Mouse (Mus musculus): ENCODE measurements around the gene Nrxn2.

Nrxn2 gene

DNA sequence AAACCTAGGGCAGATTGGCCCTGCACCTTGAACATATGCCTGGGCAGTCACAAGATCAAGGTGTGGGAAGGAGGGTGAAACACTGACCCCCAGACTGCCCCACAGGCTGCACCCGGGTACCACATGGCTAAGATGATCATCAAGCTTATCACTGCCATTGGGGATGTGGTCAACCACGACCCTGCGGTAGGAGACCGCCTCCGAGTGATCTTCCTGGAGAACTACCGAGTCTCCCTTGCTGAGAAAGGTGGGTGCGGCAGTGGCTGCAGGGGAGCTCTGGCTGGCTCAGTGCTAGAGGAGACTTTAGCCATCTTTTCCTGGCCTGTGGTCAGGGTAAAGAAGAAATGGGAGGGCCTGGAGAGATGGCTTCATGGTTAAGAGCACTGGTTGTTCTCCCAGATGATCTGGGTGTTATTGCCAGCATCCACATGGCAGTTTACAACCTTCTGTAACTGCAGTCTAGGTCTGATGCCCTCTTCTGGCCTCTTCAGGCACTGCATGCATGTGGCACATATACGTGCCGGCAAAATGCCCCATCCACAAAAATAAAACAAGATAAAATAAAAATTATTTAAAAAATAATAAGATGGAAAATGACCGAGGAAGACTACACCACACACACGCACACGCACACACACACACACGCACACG is 25.7 kb upstream of the Nrxn2 start:
- in situ Hi-C loops (cut with MboI, MseI): no loop called here

DNA sequence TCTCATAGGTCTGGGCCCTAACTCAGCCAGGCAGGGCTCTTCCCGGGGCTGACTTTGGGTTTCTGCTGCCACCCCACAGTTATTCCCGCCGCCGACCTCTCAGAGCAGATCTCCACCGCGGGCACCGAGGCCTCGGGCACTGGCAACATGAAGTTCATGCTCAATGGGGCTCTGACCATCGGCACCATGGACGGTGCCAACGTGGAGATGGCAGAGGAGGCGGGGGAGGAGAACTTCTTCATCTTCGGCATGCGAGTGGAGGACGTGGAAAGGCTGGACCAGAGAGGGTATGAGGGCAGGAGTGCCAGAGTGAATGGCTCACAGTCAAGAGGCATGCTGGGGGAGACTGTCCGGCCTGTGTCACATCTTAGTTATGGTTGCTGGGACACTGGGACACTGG is 24.9 kb upstream of the Nrxn2 start:
- in situ Hi-C loops (cut with MboI, MseI): no loop called here

DNA sequence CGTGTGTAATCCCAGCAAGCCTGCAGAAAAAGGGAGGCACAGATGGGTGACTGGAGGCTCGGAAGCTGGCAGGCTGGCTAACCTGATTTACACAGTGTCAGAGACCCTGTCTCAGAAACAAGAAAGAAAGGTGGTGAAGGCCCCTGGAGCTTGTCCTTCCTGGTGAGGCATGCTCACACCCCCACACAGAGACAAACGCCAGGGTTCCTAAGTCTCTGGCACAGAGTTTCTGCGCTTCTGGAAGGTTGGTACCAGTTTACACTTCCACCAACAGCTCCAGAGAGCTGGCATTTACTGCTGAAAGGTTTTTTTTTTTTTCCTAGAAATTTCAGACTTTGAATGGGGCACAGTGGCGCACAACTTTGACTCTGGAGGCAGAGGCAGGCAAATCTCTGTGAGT is 22.3 kb upstream of the Nrxn2 start:
- in situ Hi-C loops (cut with MboI, MseI): no loop called here

DNA sequence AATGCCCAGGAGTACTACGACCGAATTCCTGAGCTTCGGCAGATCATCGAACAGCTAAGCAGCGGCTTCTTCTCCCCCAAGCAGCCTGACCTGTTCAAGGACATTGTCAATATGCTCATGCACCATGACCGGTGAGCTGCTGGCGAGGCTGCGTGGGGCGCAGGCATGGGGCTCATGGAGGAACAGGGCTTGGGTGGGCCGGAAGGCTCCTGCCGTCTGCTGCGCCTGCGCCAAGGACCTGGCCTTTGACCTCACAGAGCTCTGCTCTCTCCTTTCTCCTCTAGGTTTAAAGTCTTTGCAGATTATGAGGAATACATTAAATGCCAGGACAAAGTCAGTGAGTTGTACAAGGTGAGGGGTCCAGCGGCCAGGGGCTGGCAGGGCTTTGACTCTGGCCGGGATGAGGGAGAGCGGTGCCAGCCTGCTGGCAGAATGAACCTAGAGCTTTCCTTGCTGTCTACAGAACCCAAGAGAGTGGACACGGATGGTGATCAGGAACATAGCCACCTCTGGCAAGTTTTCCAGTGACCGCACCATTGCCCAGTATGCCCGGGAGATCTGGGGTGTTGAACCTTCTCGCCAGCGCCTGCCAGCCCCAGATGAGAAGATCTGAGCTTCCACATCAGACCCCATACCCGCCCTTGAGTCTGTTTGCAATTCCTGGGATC is 20.8 kb upstream of the Nrxn2 start:
- in situ Hi-C loops (cut with MboI, MseI): no loop called here

DNA sequence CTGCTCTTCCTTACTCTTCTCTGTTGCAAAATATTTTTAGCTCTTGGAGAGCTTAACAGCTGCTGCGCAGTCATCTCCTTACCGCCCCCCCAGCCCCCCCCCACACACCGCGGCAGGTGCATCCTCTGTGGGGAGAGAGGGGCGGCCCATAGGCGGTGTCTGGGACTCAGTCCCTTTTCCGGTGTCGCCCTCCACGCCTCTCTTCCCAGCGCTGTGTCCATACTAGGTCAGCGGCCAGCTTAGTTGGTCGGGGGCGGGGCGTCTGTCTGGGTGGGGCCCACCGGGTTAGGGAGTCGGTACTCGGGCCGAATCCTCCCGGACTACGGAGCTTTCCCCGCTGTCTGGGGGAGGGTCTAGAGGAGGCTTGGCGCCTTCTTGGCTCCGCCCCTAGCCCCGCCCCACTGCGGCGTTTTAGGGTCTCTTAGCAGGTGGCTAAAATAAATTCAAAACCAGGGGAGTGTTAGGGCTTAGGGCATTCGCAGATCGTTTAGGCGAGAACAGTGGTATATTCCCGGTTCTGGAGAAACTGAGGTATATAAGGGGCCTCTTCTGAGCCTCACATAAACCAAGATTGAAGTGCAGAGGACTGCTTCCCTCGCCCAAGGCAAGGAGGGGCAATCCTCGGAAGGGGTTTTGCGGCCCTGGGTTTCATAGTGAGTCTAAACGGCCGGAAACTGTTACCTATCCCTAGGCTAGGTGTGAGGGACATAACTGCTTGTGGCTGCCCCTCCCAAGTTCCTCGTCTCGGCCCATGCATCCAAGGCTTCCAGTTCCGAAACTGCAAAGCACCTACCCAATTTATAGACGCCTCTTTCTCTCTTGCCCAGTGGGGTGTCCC is 19.9 kb upstream of the Nrxn2 start:
- in situ Hi-C loops (cut with MboI, MseI): no loop called here

DNA sequence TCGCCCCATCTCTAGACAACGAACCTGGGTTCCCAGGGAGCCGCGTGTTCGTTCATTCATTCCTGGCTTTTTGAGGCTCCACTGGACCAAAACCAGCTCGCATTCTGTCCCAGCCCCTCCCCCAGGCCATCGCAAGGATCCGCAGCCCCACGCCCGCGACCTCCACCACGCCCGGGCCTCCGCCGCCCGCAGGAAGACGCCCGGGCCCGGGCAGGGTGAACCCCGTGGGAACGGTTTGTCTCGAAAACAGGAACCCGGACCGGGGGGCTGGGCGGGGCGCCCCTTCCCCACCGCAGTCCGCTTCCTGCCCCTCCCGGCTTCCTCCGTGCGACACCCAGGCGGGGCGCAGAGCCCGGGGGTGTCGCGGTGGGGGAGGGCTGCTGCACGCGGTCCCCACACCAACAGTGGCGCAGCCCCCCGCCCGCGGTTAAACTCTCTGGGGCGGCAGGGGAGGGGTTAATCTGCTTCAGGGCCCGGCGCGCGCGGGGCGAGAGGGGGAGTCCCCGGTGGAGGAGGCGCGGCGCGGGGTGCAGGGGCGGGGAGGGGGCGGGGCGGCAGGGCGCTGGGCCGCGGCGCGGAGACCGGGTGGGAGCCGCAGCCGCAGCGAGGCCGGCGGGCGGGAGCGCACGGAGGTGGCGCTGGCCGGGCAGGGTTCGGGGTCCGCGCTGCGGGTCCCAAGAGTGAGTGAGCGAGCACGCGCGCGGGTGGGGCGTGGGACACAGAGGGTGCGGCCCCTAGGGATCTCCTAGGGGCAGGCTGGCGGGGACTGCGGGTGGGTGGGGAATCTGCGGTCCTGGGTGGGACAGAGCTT is 19.0 kb upstream of the Nrxn2 start, which contains the start of gene Rasgrp2:
Rasgrp2 (plus strand) TSS at position 56 of the 811 bp plus-strand sequence.
- in situ Hi-C loops (cut with MboI, MseI): no loop called here

DNA sequence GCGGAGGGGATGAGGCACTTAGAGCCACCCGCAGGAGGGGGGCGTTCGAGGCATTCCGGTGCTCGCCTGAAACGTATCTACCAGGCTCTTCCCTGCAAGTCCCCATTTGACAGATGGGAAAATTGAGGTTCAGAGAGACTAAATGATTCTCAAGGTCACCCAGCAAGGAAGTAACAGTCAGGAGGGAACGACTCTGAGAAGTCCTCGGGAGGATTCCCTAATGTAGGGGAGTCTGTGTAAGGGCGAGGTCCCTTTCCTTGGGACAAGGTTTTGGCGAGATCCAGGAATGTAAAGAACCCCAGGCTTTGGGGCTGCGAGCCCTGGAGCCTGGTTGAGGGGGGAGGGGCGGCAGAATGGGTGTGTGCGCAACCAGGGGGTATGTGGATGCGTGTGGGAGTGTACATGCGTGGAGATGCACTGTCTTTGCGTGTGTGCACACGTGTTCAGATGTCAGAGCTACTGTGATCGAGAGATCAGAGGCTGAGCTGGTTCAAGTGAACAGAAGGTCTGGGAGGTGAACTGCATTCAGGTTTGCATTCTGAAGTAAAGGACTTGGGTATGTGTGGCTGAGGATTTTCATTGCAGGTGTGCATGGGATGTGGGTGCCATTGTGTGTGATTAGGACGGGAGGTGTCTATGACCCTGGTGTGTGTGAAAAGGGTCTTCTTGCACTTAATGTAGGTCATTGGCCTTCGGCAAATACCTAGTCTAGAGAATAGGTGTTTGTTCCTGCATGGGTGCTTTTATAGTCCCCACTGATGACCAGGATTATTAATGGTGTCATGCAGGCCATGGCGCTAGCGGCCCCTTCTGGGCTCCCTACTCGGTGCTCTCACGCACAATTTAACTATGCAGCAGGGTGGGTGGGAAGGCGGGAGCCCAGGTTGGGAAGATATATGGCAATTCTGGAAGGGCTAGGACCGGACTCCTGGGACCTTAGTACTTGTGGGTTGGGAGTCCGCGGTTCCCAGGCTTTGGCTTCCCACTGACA is 18.1 kb upstream of the Nrxn2 start:
- in situ Hi-C loops (cut with MboI, MseI): no loop called here

DNA sequence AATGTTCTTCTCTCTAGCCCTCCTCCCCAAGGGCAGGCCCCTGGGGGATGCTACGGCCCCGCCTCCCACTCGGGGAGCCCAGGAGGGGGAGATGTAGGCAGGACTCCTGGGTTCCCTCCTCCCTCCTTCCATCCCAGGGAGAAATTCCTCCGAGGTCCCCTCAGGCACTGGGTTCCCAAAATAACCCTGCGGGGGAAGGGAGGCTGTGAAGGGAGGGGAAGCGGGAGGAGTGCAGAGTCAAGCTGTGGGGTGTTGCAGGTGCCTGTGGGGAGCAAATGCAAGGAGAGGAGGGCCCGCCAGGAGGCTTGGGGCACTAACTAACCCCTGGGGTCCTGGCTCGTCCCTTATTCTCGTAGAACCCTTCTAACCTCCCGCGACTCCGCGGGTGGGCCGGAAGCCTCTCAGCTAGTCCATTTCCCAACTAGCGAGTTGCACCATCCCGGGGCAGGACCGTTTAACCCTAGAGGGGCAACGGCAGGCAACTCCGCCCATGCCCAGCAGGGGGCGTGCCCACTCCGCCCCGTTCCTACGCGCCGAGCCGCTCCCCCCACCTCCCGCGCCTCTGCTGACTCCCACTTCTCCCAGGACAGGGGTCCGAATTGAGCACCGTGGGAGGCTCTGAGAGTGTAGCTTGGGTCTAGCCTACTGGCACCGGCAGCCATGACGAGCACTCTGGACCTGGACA is 17.3 kb upstream of the Nrxn2 start:
- in situ Hi-C loops (cut with MboI, MseI): no loop called here

DNA sequence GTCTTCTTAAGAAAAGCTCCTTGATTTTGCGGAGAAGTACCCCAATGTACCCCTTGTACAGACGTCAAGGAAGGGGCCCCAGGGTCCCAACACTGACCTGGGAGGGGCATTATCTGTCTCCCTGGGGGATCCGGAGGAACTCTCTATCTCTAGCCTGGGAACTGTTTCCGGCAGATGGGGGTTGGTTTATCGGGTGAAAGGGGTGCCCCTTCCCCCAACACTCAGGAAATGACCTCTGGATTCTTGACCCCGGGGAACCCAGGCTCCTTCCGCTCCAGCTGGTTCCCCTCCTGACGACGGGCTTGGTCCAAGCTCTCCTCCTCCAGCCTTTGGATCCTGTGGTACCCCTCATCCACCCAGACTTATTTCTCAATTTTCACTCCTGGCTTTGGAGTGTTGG is 16.6 kb upstream of the Nrxn2 start:
- in situ Hi-C loops (cut with MboI, MseI): no loop called here

DNA sequence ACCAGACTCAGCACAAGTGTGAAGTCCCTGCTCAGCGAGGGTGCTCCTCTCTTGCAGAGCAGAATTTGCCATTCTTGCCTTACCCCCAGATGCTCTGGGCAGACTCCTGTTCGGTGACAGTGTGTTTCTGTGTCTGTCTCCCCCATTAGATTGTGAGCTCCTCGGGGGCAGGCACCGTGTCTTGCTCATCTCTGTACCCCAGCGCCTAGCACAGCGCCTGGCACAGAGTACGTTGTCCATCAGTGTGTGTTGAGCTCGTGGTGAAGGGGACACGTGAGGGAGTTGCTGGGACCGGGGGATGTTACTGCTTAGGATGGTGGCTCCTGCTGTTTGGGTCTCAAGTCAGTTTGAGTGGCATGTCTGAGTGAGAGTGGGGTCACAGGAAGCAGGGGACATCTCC is 14.7 kb upstream of the Nrxn2 start:
- in situ Hi-C loops (cut with MboI, MseI): no loop called here

DNA sequence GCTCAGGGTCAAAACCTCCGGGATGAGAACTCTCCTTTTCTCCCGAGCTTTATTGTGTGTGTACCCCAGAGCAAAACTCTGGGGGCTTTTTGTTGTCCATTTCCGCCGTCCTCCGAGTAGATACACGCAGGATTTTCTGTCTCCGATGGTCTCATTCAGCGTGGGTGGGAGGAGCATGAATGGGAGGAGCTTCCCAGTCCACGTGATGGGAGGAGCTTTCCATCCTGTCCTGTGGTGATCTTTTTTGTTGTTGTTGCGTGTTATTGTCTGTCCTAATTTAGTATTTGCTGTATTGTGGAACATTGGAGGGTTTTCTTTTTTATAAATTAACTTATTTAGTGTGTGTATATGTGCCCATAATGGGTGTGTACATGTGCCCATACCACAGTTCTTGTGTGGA is 13.1 kb upstream of the Nrxn2 start:
- in situ Hi-C loops (cut with MboI, MseI): no loop called here

DNA sequence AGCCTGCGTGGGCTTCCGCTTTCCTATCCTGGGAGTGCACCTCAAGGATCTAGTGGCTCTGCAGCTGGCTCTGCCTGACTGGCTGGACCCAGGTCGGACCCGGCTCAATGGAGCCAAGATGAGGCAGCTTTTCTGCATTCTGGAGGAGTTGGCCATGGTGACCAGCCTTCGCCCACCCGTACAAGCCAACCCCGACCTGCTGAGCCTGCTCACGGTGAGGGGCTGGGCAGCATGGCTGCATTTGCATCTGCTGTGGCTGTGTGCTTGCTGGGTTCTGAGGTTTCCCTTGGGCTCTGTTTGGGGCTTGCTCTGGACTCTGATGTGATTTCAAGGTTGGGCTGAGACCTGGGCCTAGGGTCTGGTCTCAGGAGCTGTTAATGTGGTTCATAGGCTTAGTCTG is 11.4 kb upstream of the Nrxn2 start:
- in situ Hi-C loops (cut with MboI, MseI): no loop called here

DNA sequence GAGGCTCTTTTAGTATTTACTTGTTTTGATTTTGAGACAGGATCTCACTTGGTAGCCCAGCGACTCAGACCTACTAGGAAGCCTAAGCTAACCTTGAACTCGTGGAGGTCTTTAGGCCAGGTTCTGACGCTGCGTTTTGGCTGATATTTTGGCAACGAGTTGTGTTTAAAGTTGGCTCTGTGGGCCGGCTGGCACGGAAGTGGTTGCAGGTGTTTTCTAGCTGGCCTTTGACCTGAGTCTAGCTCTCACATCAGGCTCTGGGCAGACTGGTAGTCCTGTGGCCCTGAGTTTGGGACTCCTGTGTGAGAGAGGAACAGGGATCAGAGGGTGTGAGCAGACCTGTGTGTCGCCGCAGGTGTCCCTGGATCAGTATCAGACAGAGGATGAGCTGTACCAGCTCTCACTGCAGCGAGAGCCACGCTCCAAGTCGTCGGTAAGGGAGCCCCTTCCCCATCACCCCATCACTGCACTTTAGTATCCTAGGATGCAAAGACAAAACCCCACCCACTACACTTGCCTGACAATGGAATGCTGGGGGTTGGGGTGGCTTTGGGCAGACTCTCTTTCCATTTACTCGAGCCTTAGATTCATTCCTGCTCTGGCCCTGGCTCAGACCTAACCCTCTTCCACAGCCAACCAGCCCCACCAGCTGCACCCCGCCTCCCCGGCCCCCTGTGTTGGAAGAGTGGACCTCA is 10.6 kb upstream of the Nrxn2 start:
- in situ Hi-C loops (cut with MboI, MseI): no loop called here

DNA sequence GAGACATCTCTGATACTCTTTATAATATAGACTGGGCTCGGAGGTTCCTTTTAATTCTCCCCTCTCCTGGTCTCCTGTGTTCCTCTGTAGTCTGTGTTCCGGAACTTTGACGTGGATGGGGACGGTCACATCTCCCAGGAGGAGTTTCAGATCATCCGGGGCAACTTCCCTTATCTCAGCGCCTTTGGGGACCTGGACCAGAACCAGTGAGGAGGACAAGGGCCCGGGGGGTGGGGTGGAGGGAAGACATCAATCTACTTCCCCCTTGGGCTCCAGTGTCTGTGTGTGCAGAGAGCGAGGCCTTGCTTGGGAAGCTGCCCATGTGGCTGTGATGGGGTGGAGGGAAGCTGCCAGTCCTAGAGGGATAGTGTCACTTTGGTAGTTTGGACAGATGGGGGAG is 9.8 kb upstream of the Nrxn2 start:
- in situ Hi-C loops (cut with MboI, MseI): no loop called here

DNA sequence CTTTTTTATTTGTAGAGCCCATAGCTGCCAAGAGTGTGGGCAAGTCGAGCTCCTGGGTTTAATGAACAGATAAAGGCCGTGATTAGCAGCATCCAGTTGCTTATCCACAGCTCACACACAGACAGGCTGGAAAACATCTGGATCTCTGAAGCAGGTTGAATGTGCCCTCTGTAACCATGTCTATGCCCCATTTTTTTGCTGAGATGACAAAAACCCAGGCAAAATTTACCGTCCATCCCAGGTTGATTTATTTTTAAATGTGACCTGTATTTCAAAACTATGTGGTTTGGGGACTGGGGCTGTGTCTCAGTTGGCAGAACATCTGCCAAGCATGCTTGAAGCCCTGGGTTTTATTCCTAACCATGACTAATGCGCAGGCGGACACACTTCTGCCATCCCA is 9.4 kb upstream of the Nrxn2 start:
- in situ Hi-C loops (cut with MboI, MseI): no loop called here

DNA sequence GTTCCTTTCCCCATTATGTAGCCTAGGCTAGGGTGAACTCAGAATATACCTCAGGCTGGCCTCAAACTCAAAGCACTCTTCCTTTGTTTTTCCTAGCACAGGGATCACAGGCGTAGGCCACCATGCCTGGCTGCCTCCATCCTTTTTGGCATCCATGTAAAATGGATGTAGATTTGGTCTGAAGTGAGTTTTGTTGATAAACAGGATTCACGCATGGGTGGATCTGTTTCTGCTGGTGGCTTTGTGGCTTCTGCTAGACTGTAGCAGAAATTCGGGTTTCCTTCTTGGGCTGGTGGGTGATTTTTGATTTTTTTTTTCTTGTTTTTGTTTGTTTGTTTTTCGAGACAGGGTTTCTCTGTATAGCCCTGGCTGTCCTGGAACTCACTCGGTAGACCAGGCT is 8.6 kb upstream of the Nrxn2 start:
- in situ Hi-C loops (cut with MboI, MseI): no loop called here

DNA sequence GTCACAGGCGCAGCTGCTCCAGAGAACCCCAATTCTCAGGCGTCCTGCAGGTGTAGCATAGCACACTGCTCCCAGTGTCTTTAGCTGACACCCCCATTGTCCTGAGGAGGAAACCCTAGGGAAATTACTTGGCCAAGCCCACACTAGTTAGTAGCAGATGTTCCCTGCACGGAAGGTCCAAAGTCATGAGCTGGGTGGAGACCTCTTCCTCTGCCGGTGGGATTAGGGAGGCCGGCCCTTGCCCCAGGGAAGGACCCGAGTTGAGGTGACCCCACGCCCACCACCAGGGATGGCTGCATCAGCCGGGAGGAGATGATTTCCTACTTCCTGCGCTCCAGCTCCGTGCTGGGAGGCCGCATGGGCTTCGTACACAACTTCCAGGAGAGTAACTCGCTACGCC is 5.7 kb upstream of the Nrxn2 start:
- in situ Hi-C loops (cut with MboI, MseI): no loop called here

DNA sequence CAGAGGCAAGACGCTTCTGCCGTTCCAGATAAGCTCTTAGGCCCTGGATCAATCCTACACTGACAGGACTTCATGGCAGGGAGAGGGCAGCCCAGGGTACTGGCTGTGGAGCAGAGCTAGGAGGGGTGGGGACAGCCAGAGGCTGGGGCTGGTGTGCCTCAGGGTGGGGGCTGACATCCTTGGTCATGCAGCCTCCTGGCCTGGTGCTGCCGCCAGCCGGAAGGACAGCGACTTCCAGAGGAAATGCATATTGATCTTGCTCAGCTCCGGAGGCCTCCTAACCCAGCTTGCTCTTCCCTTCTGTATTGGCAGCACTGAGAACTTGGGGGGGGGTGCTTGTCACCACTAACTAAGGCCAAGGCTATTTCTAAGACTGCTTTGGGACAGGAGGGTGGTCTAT is 3.1 kb upstream of the Nrxn2 start:
- in situ Hi-C loops (cut with MboI, MseI): no loop called here

DNA sequence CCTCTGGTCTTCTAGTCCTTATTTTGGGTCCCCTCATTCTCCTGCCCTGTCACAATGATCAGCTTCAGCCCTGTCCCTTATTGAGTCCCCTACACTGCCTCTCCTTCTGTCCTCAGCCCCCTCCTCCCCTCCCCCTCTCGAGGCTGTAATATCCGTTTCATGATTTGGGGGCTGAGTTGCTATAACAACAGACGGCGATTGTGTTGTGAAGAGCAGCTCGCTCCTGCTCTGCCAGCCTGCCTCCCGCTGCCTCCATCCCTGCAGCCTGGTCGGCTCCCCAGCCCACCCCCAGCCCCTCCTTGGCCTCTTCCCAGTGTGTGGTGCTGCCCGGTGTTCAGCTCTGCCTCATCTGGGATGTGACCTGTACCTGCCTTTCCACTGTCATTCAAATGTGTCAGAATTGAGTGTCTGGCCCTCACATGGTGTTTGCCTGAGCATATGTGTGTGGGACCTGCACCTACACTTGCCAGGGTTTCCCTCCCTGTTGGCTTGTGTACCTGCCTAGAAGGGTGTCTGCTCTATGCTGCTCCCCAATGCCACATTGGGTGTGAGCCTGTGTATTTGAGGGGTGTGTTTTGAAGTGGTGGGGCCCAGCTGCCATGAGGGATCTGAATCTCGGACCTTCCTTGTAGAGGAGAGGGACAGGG is 2.3 kb upstream of the Nrxn2 start:
- in situ Hi-C loops (cut with MboI, MseI): no loop called here
